Mouse (Mus musculus): Measurements from ENCODE around the gene Fermt2. TPM values are rescaled to one million over a fixed set of nuclear protein-coding genes. Genes with fewer than 3 reads are reported as not detected.
"Not testable (repeated sequence)": the region's sequence is repeated elsewhere in the genome, so short reads cannot be mapped to it uniquely, and the experiment has no call there.

Fermt2 gene
- total RNA-seq, 2 experiments from 2014 or later: 106 to 112 TPM

- no peak for DNase-seq (ENCODE audit: extremely low spot score in 1 of 2, low spot score in 1 of 2)
These were observed 14.1 kb downstream of the Fermt2 start for GRCm38 (mm10) chr14:45515771-45516170.

DNA sequence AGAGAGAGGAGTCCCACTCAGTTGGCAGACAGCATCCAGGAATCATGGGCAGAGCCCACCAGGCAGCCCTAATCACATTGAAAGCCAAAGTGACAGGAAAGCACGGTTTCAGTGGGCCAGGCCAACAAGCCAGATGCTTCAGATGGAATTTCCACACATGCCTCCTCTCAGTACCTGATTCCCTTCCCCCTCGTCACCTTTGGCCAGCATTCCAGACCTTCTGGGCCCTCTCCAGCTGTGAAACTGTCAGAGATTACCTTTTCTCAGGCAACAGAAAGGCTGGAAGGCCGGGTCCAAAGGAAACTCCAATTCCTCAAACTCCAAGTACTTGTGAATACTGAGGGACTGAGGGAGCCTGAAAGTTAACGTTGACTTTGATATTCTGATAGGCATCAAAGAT is 19.1 kb downstream of the Fermt2 start:
- DNase-seq (ENCODE audit: extremely low spot score in 1 of 2, low spot score in 1 of 2): no peak

DNA sequence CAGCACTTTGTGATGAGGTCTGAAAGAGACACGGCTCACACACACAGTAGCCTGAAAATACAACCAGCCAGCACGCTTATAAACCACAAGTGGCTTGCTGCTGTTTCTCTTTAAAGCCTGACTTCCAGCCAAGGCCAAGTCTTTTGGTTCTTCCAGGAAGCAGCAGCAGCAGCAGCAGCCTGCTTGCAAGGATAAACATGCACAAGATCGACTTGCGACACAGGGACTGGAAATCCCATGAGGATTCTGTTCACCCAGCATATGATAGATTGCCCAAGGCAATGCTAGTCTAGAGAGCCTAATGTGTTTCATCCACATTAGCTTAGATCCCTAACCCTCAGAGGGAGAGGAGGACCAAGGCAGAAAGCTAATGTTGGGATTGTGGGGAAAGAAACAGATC is 22.0 kb downstream of the Fermt2 start:
- no peak for DNase-seq (ENCODE audit: extremely low spot score in 1 of 2, low spot score in 1 of 2)

- no peak for DNase-seq (ENCODE audit: extremely low spot score in 1 of 2, low spot score in 1 of 2)
These were observed 22.5 kb downstream of the Fermt2 start for GRCm38 (mm10) chr14:45507447-45507846.

DNA sequence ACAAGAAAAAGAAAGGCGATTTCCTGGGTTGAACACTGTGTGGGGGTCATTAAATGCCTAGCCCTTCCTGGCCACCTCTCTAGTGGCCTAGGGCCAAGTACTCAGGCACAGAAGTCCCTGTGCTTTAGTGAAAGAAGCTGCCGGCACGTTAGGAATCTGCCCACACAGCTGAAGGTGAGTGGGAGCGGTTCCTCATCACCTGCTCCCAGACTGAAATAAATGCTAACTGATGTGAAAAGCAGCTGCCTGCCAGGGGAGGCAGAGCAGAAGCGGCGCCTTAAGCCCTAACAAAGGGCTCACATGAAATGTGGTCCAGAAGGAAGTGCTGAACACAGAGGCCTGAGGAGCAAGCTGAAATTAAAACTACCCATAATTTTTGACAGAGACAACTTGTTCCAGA is 22.9 kb downstream of the Fermt2 start:
- no peak for DNase-seq (ENCODE audit: extremely low spot score in 1 of 2, low spot score in 1 of 2)

GRCm38 (mm10) chr14:45506165-45506564 is 23.8 kb downstream of the Fermt2 start:
- no peak for DNase-seq (ENCODE audit: extremely low spot score in 1 of 2, low spot score in 1 of 2)

DNA sequence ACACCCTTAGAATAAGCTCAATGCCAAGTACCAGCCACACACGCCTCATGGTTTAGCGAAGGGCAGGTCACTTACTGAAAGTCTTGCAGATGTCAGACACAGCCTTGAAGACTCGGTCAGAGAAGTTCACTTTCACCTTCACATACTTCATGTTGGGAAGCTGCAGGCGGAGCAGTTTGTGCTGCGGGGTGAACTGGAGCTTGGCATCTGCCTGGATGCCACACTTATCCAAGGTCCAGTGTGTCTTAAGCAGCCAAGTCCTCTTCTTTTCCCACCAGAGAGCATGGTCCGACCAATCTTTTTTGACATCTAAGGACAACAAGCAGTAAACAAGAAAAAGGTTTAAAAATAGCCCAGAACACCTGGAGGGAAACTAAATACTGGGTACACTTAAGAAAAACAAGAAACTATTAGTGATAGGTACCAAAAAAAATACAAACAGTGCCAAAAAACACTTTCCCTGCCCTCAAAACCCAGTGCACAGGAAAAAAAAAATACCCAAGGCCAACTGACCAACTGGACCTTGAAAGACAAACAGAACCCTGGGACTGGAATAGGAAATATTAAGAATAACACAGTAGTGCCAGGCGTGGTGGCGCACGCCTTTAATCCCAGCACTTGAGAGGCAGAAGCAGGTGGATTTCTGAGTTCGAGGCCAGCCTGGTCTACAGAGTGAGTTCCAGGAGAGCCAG is 25.4 kb downstream of the Fermt2 start:
- no peak for DNase-seq (ENCODE audit: extremely low spot score in 1 of 2, low spot score in 1 of 2)

DNA sequence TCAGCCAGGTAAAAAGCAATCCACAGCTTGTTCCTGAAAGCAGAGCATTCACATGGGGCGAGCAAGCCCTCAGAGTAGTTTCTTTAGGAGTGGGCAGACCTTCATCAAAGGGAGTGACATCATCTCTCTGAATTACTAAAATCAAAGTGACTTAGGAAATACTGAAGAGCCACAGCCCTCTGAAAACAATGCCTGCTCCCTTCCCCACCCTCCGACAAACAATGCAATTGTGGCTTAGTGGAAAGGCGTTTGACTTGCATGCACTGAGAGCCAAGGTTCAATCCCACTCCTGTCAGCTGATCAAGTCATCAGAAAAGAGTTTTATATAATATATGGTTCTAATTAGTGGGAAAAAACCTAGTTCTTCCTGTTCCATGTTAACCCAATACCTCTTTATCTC is 26.0 kb downstream of the Fermt2 start:
- DNase-seq (ENCODE audit: extremely low spot score in 1 of 2, low spot score in 1 of 2): no peak

GRCm38 (mm10) chr14:45500052-45500451 is 29.9 kb downstream of the Fermt2 start:
- no peak for DNase-seq (ENCODE audit: extremely low spot score in 1 of 2, low spot score in 1 of 2)

GRCm38 (mm10) chr14:45497116-45497515 is 32.8 kb downstream of the Fermt2 start:
- DNase-seq (ENCODE audit: extremely low spot score in 1 of 2, low spot score in 1 of 2): no peak

DNA sequence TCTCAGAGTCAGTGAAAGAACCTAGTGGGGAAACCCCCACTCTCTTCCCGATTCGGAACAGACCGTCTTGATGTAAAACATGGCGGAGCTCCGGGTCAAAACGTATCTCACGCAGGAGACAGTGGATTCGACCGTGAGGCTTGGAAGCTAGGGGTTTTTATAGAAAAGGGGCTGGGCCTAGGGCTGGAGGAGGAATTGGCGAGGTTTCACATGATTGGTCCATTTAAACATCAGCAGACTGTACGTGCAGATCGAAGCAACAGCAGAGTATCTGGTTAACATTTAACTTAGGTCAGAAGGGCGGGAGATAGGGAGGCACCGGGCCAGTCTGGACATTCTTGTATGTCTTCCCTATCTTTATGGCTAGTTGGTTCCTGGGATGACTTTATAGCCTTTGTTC is 34.1 kb downstream of the Fermt2 start:
- not testable (repeated sequence) for DNase-seq (ENCODE audit: extremely low spot score in 1 of 2, low spot score in 1 of 2)

DNA sequence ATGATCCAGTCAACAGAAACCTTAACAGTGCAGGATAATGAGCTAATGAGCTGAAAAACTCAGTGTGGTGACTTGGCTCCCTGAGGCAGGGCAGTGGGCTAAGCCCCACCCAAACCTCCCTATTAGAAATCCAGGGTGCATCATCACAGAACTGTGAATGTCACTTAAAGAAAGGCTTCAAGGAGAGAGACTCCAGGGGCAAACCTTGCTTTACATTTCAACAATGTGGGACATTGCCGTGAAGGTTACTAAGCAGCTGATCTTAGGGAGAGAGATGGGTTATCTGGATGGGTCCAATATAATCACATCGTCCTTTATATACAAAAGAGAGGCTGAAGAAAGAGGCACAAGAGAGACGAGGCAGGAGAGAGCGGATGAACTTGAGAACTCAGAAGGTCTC is 36.0 kb downstream of the Fermt2 start:
- no peak for DNase-seq (ENCODE audit: extremely low spot score in 1 of 2, low spot score in 1 of 2)

GRCm38 (mm10) chr14:45492668-45493067 is 37.2 kb downstream of the Fermt2 start:
- no peak for DNase-seq (ENCODE audit: extremely low spot score in 1 of 2, low spot score in 1 of 2)

GRCm38 (mm10) chr14:45492038-45492437 is 37.9 kb downstream of the Fermt2 start:
- DNase-seq (ENCODE audit: extremely low spot score in 1 of 2, low spot score in 1 of 2): no peak

DNA sequence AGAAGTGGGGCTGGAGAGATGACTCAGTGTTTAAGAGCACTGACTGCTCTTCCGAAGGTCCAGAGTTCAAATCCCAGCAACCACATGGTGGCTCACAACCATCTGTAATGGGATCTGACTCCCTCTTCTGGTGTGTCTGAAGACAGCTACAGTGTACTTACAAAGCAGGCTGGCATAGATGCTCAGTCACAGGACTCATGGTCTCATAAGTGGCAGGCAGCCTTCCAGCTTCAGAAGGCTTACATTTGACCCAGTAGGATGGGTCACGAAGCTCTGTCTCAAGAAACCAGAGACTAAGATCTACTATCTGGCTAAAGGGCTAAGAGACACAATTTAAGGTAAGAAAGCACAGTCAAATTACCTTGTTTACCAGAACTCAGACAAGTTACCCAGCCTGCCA is 42.7 kb downstream of the Fermt2 start:
- DNase-seq (ENCODE audit: extremely low spot score in 1 of 2, low spot score in 1 of 2): not testable (repeated sequence)

GRCm38 (mm10) chr14:45483361-45483760 is 46.6 kb downstream of the Fermt2 start:
- DNase-seq (ENCODE audit: extremely low spot score in 1 of 2, low spot score in 1 of 2): not testable (repeated sequence)

DNA sequence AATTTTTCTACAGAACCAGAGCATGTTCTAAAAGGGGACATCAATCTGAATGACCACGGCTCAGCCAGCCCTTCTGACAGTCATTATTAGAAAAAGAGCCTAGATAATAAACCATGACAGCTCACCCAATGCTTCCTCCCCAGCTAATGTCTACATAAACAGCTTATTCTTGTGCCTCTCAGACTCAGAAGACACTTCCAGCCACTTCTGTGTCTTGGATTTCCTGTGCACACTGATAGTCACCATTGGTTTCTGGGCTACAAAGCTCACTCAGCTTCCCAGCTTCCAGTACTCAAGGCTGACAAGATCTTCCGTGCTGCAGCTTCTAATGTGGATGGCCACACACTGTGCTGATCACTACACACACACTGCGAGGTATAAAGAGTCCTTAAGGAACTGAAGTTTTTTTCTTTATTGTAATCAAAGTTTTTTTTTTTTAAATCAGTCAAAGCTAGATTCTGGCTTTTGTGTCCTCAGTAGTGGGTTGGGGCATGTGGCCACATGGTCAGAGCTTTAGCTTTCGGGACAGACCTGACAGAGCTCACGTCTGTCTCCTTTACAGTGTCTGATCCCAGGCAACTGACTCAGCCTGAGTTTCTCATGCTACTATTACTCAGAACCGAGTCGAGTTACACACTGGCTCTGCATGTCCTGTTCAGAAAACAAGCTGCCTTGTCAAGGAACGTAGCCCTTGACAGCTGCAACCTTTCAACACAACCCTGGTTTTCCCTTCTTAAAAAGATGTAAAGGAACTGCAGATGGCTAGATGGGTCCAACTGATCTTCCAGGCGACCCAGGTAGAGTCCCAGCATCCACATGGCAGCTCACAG is 50.7 kb downstream of the Fermt2 start:
- DNase-seq (ENCODE audit: extremely low spot score in 1 of 2, low spot score in 1 of 2): no peak

GRCm38 (mm10) chr14:45478515-45478914 is 51.4 kb downstream of the Fermt2 start:
- no peak for DNase-seq (ENCODE audit: extremely low spot score in 1 of 2, low spot score in 1 of 2)

GRCm38 (mm10) chr14:45477651-45478050 is 52.3 kb downstream of the Fermt2 start:
- DNase-seq (ENCODE audit: extremely low spot score in 1 of 2, low spot score in 1 of 2): no peak

DNA sequence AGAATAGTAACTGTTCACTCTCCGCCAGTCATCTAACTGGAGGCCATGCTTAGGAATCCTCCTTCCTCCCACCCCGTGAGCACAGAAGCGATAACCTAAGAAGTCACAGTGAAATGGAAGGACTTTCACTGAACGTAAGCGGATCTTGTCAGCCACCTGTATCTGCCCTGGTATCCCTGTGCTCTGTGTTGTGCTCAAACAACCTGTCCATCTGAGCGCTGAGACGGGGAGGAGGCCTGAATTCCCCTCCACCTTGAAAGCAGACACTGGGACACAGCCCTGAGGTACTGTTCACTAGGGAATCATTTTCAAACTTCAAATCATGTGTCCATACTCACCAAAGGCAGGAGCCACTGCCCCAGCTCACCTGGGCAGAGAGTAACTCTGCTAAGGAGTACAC is 52.9 kb downstream of the Fermt2 start:
- DNase-seq (ENCODE audit: extremely low spot score in 1 of 2, low spot score in 1 of 2): no peak

DNA sequence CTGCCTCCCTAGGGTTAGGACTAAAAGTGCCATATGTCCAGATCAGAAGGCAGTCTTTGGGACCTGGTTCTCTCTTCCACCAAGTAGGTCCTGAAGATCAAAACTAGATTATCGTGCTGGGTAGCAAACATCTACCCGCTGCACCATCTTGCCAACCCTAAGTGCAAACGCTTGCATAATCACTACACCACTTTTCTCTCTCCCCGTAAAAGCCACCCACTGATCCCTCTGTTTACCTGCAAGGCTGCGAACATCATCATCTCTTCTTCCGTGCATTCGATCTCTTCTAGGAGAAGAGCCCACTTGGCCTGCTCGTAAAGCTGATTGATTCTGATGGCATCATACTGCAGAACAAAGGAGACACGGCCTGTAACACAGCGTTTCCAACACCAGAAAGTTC is 57.4 kb downstream of the Fermt2 start:
- no peak for DNase-seq (ENCODE audit: extremely low spot score in 1 of 2, low spot score in 1 of 2)

DNA sequence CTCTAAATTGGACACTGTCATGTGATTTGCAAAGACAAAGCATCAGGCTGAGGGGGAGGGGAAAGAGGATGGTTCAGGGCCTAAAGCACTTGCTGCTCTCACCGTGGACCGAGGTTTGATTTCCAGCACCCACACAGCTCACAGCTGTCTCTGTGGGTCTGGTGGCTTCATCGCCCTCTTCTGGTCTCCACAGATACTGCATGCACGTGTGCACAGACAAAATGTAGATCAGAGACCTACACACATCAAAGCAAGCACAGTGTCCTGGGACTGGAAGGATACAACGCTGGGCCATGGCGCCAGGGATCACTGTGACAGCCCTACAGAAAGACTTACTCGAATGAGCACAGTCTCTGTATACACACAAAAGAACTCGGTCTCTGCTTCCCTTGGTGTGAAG is 60.5 kb downstream of the Fermt2 start:
- DNase-seq (ENCODE audit: extremely low spot score in 1 of 2, low spot score in 1 of 2): no peak

Measured in layer of hippocampus, postnatal 25 days (tissue).